Mouse (Mus musculus) brain, embryonic 14.5 days (tissue): ENCODE results near the gene Map3k13. TPM values are rescaled to one million over a fixed set of nuclear protein-coding genes. Genes with fewer than 3 reads are reported as not detected.
"Not testable (repeated sequence)": the region's sequence is repeated elsewhere in the genome, so short reads cannot be mapped to it uniquely, and the experiment has no call there.

ENCODE experiments used
- DNase-seq: peaks from one replicate; pipeline ENCODE4 v3.0.0-alpha.2; 2011; ENCODE audit warnings: low read depth
- CTCF ChIP-seq: fragments of 200-500 bp; IDR thresholded peaks from 2 replicates; pipeline ENCODE4 v1.5.1; 2012; ENCODE audit warnings: inconsistent platforms, mild to moderate bottlenecking, moderate library complexity, borderline replicate concordance; ENCODE audit not compliant: insufficient read depth, insufficient read length; ENCODE audit errors: extremely low read depth
- POLR2A ChIP-seq: fragments of 200-500 bp; IDR thresholded peaks from 2 replicates; pipeline ENCODE4 v1.6.1; 2012; ENCODE audit warnings: mild to moderate bottlenecking, inconsistent platforms, borderline replicate concordance; ENCODE audit not compliant: poor library complexity, insufficient read depth, insufficient read length, severe bottlenecking; ENCODE audit errors: extremely low read depth
- polyA plus RNA-seq: library from polyadenylated mRNA; depleted of rRNA; stranded (reverse); fragments of >200 nt; gene quantifications from 2 replicates; pipeline ENCODE4 v1.2.3, GENCODE M21; 2012

The Map3k13 gene
- polyA plus RNA-seq, 1 experiment, result 13.2 TPM

DNA sequence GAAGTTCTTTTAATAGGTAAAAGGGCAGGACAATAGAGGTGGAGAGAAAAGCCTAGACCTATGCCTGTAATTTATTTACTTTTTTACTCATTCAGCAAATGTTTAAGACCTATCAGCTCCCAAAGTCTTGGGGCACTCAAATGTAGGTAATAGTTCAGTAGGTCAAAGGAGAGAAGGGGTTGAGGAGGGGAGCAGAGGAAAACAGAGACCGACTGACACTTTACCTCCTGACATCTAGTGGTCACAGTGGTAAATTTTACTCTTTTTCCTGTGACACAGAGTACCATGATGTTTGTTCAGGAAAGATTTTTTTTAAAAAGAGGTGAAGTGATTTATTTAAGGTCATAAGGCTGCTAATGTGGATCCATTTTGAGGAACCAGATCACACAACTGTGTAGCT lies 3.7 kb upstream of the Map3k13 start:
- DNase-seq, result no peak
- TF ChIP-seq POLR2A (no peak), CTCF (no peak)

DNA sequence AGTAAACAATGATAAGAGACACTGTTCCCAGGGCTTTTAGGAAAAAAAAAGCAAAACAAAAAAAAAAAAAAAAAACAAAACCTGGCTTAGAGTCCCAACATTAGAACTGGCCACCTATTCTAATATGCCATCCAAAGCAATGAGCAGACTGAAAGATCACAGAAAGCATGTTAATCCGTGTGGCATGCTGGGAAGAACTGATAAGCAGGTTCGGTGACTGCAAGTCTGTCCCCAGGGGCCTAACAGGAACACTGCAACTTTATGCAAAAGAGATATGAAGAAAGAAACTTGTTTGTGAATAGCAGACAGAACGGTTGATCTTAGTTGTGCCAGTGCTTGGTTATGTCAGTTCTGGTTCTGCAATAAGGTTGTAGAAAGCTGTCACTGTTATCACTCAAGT lies 2.4 kb upstream of the Map3k13 start:
- no peak for DNase-seq
- TF ChIP-seq POLR2A, result no peak
- TF ChIP-seq CTCF, result no peak

DNA sequence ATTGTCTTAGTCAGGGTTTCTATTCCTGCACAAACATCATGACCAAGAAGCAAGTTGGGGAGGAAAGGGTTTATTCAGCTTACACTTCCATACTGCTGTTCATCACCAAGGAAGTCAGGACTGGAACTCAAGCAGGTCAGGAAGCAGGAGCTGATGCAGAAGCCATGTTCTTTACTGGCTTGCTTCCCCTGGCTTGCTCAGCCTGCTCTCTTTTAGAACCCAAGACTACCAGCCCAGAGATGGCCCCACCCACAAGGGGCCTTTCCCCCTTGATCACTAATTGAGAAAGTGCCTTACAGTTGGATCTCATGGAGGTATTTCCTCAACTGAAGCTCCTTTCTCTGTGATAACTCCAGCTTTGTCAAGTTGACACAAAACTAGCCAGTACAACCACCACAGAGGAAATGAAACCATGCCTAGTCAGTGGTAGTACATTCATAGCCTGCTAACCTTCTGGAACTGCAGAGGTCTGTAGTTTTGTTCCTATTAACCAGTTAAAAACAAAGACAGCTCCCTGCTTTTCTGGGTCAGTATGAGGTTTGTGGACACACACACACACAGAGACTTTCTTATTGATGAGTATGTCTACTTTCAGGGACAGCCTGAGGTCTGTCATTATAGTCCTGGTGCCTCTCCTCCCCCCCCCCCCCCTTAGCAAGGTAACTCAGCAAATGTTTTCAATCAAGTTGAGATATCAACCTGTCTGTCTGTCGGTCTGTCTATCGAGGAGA lies 901 bp upstream of the Map3k13 start:
- DNase-seq, result not testable (repeated sequence)

DNA sequence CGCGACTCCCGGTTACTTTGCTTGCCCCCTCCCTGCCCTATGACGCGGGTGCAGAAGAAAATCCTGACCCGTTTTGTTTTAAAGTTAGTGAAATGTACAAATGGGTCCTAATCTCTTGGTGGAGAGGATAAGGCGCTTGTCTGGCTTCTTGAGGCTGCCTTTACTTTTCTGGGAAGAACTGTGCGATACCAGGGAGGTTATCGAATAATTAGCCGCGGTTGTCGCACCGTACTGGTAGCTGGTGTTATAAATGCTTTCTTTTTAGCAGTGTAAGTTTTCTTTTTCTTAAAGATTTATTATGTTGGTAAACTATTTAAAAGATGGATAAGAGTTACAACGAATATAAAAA lies 525 bp downstream of the Map3k13 start:
- no peak for DNase-seq
- no peak for TF ChIP-seq POLR2A
- no peak for TF ChIP-seq CTCF

DNA sequence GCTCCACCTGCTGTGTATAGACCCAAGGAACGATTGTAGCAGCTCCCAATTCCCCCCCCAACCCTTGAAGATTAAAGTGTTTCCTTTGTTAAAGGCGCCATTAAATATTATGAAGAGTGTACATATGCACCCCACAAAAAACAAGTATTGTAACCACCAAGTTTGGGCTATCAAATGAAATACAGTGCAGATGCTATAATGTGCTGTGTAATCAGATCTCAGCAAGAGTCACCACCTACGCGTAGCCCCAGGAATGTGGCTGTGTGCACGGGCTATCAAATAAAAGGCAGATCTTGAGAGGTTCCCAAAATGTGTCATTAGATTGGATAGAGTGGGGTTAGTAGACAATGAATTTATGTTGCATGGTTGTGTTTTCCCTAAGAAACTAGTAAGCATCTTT lies 925 bp downstream of the Map3k13 start:
- TF ChIP-seq POLR2A, result no peak
- no peak for TF ChIP-seq CTCF
- peak; percentile 21 for DNase-seq

DNA sequence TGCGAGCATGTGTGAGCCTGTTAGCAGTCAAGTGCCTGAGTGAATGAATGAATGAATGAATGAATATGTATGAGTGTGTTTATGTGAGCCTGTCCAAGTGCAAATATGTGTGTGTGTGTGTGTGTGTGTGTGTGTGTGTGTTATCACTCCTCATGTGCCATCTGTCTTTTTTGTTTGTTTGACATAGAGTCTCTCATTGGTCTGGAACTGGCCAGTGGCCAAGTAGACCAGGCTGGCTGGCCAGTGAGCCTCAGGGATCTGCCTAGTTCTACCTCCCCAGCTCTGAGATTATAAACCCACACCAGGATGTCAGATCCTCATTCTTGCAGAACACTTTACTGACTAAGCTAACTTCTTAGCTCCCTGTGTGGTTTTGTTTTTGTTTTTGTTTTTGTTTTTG lies 10.1 kb downstream of the Map3k13 start:
- peak; percentile 41 for DNase-seq
- TF ChIP-seq POLR2A (no peak), CTCF (no peak)

DNA sequence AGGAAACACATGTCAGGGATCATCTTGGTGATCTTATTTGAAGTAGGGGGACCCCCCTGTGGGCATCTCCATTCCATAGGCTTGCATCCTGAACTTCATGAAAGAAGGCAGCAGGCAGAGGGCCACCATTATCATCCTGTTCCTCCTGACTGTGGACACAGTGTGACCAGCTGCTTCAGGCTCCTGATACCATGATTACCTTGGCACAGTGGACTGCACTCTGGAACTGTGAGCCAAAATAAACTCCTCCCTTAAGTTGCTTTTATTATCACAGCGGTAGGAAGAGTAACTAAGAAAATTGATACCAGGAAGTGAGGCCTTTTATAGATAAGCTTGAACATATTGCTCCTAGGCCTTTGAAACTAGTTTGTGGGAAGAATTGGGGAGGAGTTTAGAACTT lies 12.7 kb downstream of the Map3k13 start:
- TF ChIP-seq CTCF, result no peak
- no peak for TF ChIP-seq POLR2A
- no peak for DNase-seq

DNA sequence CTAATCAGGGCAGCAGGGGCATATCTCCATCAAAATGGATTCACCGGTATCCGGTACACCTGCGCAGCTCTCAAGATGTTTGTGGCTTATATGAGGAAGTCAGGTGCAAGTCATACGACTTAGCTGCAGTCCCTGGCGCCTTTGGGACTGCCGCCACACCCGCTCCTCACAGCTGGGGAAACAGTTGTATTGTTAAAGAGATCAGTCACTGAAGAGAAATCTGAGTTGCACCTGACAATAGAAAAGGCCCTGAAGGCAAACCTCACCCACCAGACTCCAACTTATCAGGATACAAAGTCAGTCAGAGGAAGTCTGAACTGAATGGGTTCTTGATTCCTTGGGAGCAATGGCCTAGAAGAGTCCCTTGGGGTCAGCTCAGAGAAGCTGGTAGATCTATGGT lies 13.6 kb downstream of the Map3k13 start:
- DNase-seq, result not testable (repeated sequence)

DNA sequence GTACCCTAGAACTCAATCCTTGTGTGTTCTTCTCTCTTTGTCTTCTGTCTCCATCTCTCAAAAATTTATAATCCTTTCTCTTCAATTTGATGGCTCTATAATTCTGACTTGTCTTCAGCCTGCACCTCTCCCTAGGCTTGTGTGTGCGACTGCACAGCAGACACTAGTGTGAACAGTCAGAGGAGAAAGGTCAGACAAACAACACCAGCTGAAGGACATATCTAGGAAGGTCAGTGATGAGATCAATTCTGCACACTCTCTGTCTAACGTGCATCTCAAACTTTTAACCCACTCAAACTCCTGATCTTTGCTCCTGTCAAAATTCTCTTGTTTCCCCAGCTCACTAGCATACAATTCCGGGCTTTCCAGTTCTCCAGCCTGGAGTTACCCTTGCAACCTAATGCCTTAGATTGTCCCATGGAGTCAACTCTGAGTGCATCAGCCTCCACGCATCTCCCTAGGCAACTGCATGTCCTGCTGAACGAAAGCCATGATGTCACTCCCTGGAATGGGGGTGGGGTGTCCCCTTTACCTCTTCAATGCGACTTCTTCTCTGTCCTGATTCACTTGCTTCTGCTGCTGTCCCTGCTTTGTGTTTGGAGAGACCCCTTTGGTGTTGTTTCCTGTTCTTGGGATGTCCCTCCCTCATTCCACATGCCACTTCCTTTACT lies 19.2 kb downstream of the Map3k13 start:
- DNase-seq, result no peak
- no peak for TF ChIP-seq POLR2A
- TF ChIP-seq CTCF, result no peak

DNA sequence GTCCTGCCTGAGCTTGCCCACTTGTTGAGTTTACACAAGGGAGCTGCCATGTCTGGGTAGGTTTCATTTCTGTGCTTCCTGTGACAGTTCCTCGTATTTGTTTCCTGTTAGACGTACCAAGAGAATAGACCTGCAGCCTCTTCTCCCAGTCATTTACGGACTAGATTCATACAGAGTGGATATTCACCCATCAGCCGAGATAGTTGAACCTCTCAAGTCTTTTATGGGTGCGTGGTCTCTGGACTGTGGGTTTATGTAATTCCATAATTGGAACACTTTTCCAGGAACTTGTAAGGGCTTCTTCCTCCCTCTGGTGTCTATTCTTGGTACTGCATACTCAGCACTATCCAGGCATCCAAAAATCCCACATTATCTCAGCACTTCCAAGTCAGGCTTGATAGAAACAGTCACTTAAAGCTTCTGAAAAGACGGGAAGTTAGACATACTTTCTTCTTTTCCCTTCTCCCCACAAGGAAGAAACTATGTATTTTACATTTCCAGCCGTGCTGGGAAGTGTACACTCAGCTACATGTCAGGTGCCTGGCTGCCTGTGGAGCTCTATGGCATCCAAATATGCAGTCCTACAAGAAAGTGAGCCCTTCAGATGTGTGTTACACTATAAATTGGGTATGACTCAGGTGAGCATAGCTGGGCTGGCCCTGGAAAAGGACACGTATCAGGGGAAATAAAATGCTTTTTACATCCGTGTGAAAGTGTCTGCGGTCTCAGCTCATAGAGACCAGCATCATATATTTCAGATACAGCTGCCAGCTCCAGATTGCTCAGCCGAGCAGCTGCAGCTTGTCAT lies 20.9 kb downstream of the Map3k13 start:
- TF ChIP-seq CTCF, result peak; percentile 64; the same call in 1 of the 2 replicates
- TF ChIP-seq POLR2A, result no peak
- DNase-seq, result peak; percentile 78

DNA sequence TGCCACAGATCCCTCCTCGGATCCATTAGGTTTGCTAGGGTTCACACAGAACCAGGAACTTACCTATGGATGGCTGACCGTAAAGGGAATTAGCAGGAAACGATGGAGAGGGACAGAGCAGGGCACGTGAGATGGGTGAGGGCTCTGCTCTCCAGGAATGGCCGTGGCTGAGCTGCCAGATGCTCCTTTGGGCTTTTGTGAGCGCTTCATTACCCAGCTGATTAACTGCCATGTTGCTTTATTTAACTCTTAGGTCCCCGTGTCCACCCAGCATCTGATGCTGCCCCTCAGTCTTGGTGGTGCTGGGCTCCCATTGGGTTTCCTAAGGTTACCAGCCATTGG lies 21.5 kb downstream of the Map3k13 start:
- DNase-seq, result peak; percentile 18
- no peak for TF ChIP-seq CTCF
- no peak for TF ChIP-seq POLR2A

DNA sequence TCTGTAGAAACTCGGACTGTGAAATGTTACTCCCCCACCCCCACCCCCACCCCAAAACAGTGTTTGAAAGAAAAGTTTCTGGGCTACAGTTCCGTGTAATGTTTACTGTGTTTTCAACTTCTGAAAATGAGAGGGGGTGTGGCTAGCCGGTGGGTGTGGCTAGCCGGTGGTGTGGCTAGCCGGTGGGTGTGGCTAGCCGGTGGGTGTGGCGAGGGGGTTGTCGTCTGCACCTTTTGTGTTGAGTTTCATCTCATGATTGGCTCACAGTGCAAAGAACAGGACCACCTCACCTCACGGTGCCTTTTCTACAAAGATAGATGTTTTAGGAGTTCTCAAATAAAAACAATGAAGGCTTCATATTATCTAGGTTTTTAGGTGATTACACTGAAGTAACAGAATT lies 24.0 kb downstream of the Map3k13 start:
- TF ChIP-seq CTCF (no peak), POLR2A (no peak)
- DNase-seq, result no peak
